7 mouse cellular contexts compared by ENCODE assay signal in genomic region chr10:44716612-44717011, GRCm38 (mm10).
"Had no signal": no experiment of that assay in that cellular context is flagged by ENCODE, and none has a peak within 500 bp of the region (broad histone marks: within the 10 kb centered on the region; RNA-seq: fewer than 3 reads in every experiment).

No protein-coding gene starts in this region.

- DNase-seq: kidney, adult 8-10 months; kidney, postnatal 25 days; layer of hippocampus, postnatal 36 days; right cerebral cortex, adult 18-20 months; right cerebral cortex, postnatal 4 days; spleen, adult 18-20 months; thymus, postnatal 36 days had no signal
